Mouse (Mus musculus): Measurements from ENCODE around the gene Dock8. TPM values are rescaled to one million over a fixed set of nuclear protein-coding genes. Genes with fewer than 3 reads are reported as not detected.

The Dock8 gene
- polyA plus RNA-seq, 1 experiment, result 18.0 TPM

- H3K4me1 ChIP-seq, result no peaks in the 10 kb centered on the region
- H3K4me3 ChIP-seq (replicated peaks), result no peak overlapping the region
- TF ChIP-seq GATA1 (IDR thresholded peaks at IDR 0.05; ENCODE audit: borderline replicate concordance, low read length), result no peak
- no peak for TF ChIP-seq FLI1 (IDR thresholded peaks at IDR 0.05; ENCODE audit: low read length)
- peaks cover 98% of the 10 kb centered on the region for H3K36me3 ChIP-seq (replicated peaks; ENCODE audit: low read length)
- H3K9me3 ChIP-seq, result no peaks in the 10 kb centered on the region
- H3K27me3 ChIP-seq (replicated peaks), result no peaks in the 10 kb centered on the region
These were observed 184.7 kb downstream of the Dock8 start for GRCm38 (mm10) chr19:25184076-25184475.

GRCm38 (mm10) chr19:25186316-25186715 is 187.0 kb downstream of the Dock8 start:
- Histone ChIP-seq H3K27me3 (replicated peaks) (no peaks in the 10 kb centered on the region), H3K9me3 (no peaks in the 10 kb centered on the region), H3K36me3 (replicated peaks; ENCODE audit: low read length) (peaks cover 100% of the 10 kb centered on the region), H3K4me1 (no peaks in the 10 kb centered on the region), H3K4me3 (replicated peaks) (no peak overlapping the region)
- TF ChIP-seq GATA1 (IDR thresholded peaks at IDR 0.05; ENCODE audit: borderline replicate concordance, low read length) (no peak), FLI1 (IDR thresholded peaks at IDR 0.05; ENCODE audit: low read length) (no peak)

DNA sequence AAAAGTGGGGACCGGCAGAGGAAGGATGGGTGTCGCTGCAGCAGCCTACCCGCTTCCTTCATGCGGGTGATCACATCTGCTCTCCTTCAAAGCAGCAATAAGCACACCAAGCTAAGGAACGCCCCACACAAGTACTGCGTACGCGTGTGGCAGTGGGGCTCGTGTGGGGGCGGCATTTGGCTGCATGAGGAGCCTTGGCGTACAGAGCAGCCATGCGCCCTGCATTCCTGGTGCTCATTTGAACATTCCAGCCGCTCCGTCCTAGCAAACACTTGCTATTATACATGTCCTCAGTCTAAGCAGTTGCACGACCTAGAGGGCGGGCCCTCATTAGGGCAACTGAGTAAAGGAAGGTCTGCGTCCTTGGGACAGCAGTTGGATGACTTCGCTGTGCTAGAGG is 188.3 kb downstream of the Dock8 start:
- no peaks in the 10 kb centered on the region for H3K4me1 ChIP-seq
- H3K4me3 ChIP-seq (replicated peaks), result no peak overlapping the region
- TF ChIP-seq GATA1 (IDR thresholded peaks at IDR 0.05; ENCODE audit: borderline replicate concordance, low read length) (no peak), FLI1 (IDR thresholded peaks at IDR 0.05; ENCODE audit: low read length) (no peak)
- H3K36me3 ChIP-seq (replicated peaks; ENCODE audit: low read length), result peaks cover 99% of the 10 kb centered on the region
- H3K9me3 ChIP-seq, result no peaks in the 10 kb centered on the region
- H3K27me3 ChIP-seq (replicated peaks), result no peaks in the 10 kb centered on the region

- Histone ChIP-seq H3K4me3 (replicated peaks) (no peak overlapping the region), H3K9me3 (no peaks in the 10 kb centered on the region), H3K27me3 (replicated peaks) (no peaks in the 10 kb centered on the region), H3K4me1 (peaks cover 8% of the 10 kb centered on the region; the same call in 1 of the 2 replicates), H3K36me3 (replicated peaks; ENCODE audit: low read length) (peaks cover 99% of the 10 kb centered on the region)
- TF ChIP-seq FLI1 (IDR thresholded peaks at IDR 0.05; ENCODE audit: low read length), result no peak
- TF ChIP-seq GATA1 (IDR thresholded peaks at IDR 0.05; ENCODE audit: borderline replicate concordance, low read length), result no peak
These were observed 194.4 kb downstream of the Dock8 start for GRCm38 (mm10) chr19:25193751-25194150.

GRCm38 (mm10) chr19:25200081-25200860 is 200.9 kb downstream of the Dock8 start:
- TF ChIP-seq FLI1 (IDR thresholded peaks at IDR 0.05; ENCODE audit: low read length), result no peak
- no peak for TF ChIP-seq GATA1 (IDR thresholded peaks at IDR 0.05; ENCODE audit: borderline replicate concordance, low read length)
- no peaks in the 10 kb centered on the region for H3K27me3 ChIP-seq (replicated peaks)
- no peaks in the 10 kb centered on the region for H3K9me3 ChIP-seq
- no peak overlapping the region for H3K4me3 ChIP-seq (replicated peaks)
- H3K36me3 ChIP-seq (replicated peaks; ENCODE audit: low read length), result peaks cover 88% of the 10 kb centered on the region
- 0 out of 2 replicates have a peak, but pooled peaks cover 8% of the 10 kb centered on the region for H3K4me1 ChIP-seq

DNA sequence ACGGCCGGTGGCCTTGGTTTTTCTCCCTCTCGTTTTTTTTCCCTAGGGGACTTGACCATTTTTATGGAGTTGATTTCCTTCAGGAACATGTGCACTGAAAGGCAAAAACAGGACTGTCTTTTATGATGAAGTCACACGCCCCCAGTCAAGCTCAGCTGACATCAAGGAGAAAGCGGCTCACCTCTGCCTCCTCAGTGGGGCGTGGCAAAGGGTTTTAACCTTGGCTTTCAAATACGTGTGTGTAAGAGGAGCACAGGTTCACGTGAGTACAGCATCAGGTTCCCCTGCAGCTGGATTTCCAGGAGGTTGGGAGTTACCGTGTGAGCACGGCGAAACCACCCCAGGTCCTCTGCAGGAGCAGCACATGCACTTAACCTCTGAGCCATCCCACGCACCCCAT is 203.7 kb downstream of the Dock8 start:
- Histone ChIP-seq H3K9me3 (no peaks in the 10 kb centered on the region), H3K4me1 (no peaks in the 10 kb centered on the region), H3K36me3 (replicated peaks; ENCODE audit: low read length) (peaks cover 60% of the 10 kb centered on the region), H3K4me3 (replicated peaks) (no peak overlapping the region), H3K27me3 (replicated peaks) (peaks cover 10% of the 10 kb centered on the region)
- TF ChIP-seq GATA1 (IDR thresholded peaks at IDR 0.05; ENCODE audit: borderline replicate concordance, low read length) (no peak), FLI1 (IDR thresholded peaks at IDR 0.05; ENCODE audit: low read length) (no peak)

DNA sequence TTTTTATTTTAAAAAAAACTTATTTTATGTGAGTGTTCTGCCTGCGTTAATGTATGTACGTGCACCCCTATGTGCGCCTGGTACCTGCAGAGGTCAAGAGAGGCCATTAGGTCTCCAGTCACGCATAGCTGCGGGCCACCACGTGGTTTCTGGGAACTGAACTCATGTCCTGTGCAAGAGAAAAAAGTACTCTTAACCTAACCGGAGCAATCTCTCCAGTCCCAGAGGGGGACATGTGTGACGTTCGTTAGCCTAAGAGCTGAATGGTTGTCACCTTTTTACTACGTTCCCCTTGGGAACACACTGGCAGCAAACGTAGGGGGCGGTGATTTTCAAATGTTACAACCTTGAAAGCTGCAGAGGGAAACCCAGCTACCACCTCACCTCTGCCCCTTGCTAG is 207.6 kb downstream of the Dock8 start:
- Histone ChIP-seq H3K36me3 (replicated peaks; ENCODE audit: low read length) (peaks cover 21% of the 10 kb centered on the region), H3K4me1 (no peaks in the 10 kb centered on the region), H3K4me3 (replicated peaks) (no peak overlapping the region), H3K27me3 (replicated peaks) (peaks cover 22% of the 10 kb centered on the region), H3K9me3 (no peaks in the 10 kb centered on the region)
- TF ChIP-seq FLI1 (IDR thresholded peaks at IDR 0.05; ENCODE audit: low read length), result no peak
- no peak for TF ChIP-seq GATA1 (IDR thresholded peaks at IDR 0.05; ENCODE audit: borderline replicate concordance, low read length)

GRCm38 (mm10) chr19:25207731-25208361 is 208.5 kb downstream of the Dock8 start:
- Histone ChIP-seq H3K4me1 (no peaks in the 10 kb centered on the region), H3K36me3 (replicated peaks; ENCODE audit: low read length) (peaks cover 12% of the 10 kb centered on the region), H3K4me3 (replicated peaks) (no peak overlapping the region), H3K9me3 (no peaks in the 10 kb centered on the region), H3K27me3 (replicated peaks) (peaks cover 22% of the 10 kb centered on the region)
- TF ChIP-seq GATA1 (IDR thresholded peaks at IDR 0.05; ENCODE audit: borderline replicate concordance, low read length) (no peak), FLI1 (IDR thresholded peaks at IDR 0.05; ENCODE audit: low read length) (no peak)

GRCm38 (mm10) chr19:25208596-25209110 is 209.3 kb downstream of the Dock8 start:
- H3K27me3 ChIP-seq (replicated peaks), result peaks cover 22% of the 10 kb centered on the region
- H3K4me1 ChIP-seq, result no peaks in the 10 kb centered on the region
- no peaks in the 10 kb centered on the region for H3K9me3 ChIP-seq
- no peak for TF ChIP-seq FLI1 (IDR thresholded peaks at IDR 0.05; ENCODE audit: low read length)
- no peak overlapping the region for H3K4me3 ChIP-seq (replicated peaks)
- peaks cover 6% of the 10 kb centered on the region for H3K36me3 ChIP-seq (replicated peaks; ENCODE audit: low read length)

- TF ChIP-seq GATA1 (IDR thresholded peaks at IDR 0.05; ENCODE audit: borderline replicate concordance, low read length), result no peak
- no peak for TF ChIP-seq FLI1 (IDR thresholded peaks at IDR 0.05; ENCODE audit: low read length)
- peaks cover 19% of the 10 kb centered on the region for H3K9me3 ChIP-seq
These were observed 221.3 kb downstream of the Dock8 start for GRCm38 (mm10) chr19:25220611-25221010.

More at GRCm38 (mm10) chr19:25220611-25221010, 221.3 kb downstream of the Dock8 start:
- no peaks in the 10 kb centered on the region for H3K36me3 ChIP-seq (replicated peaks; ENCODE audit: low read length)
- H3K27me3 ChIP-seq (replicated peaks), result peaks cover 11% of the 10 kb centered on the region
- H3K4me1 ChIP-seq, result no peaks in the 10 kb centered on the region
- no peak overlapping the region for H3K4me3 ChIP-seq (replicated peaks)

Data from megakaryocyte, embryonic 14.5 days (primary cell).